Mouse (Mus musculus): ENCODE results near the gene Git1. TPM values are rescaled to one million over a fixed set of nuclear protein-coding genes. Genes with fewer than 3 reads are reported as not detected.

Gene Git1
- polyA plus RNA-seq, 1 experiment from 2014 or later = 11.1 TPM

- Histone ChIP-seq H3K36me3 (no peaks in the 10 kb centered on the region), H3K4me1 (peaks cover 39% of the 10 kb centered on the region), H3K9ac (no peak overlapping the region), H3K4me3 (no peak overlapping the region), H3K27ac (no peak overlapping the region), H3K4me2 (no peak overlapping the region), H3K27me3 (no peaks in the 10 kb centered on the region), H3K9me3 (no peaks in the 10 kb centered on the region)
- no peak for ATAC-seq (ENCODE audit: insufficient number of reproducible peaks, insufficient read depth, low FRiP score, low TSS enrichment, low read depth)
- 71% methylated on average over 11 of the region's 11 CpGs for WGBS
Measured at GRCm38 (mm10) chr11:77483510-77484255, 9.7 kb upstream of the Git1 start.

GRCm38 (mm10) chr11:77485229-77485628 is 8.1 kb upstream of the Git1 start:
- H3K27me3 ChIP-seq = no peaks in the 10 kb centered on the region
- H3K27ac ChIP-seq = peak overlapping the region; percentile 39
- 50% methylated on average over 6 of the region's 6 CpGs for WGBS
- no peaks in the 10 kb centered on the region for H3K36me3 ChIP-seq
- H3K9me3 ChIP-seq = no peaks in the 10 kb centered on the region
- H3K4me1 ChIP-seq = peaks cover 46% of the 10 kb centered on the region
- no peak overlapping the region for H3K4me2 ChIP-seq
- H3K9ac ChIP-seq = 0 out of 2 replicates have a peak overlapping the region, but pooled peaks have one; percentile 47
- H3K4me3 ChIP-seq = no peak overlapping the region
- ATAC-seq (ENCODE audit: insufficient number of reproducible peaks, insufficient read depth, low FRiP score, low TSS enrichment, low read depth) = no peak

- 67% methylated on average over 5 of the region's 5 CpGs for WGBS
- no peaks in the 10 kb centered on the region for H3K27me3 ChIP-seq
- no peaks in the 10 kb centered on the region for H3K9me3 ChIP-seq
- H3K27ac ChIP-seq = no peak overlapping the region
- 0 out of 2 replicates have a peak overlapping the region, but pooled peaks have one; percentile 9 for H3K4me3 ChIP-seq
- no peak for ATAC-seq (ENCODE audit: insufficient number of reproducible peaks, insufficient read depth, low FRiP score, low TSS enrichment, low read depth)
- peak overlapping the region; percentile 46; the same call in 1 of the 2 replicates for H3K9ac ChIP-seq
- H3K4me1 ChIP-seq = peaks cover 54% of the 10 kb centered on the region
- no peaks in the 10 kb centered on the region for H3K36me3 ChIP-seq
- H3K4me2 ChIP-seq = peak overlapping the region; percentile 90
Measured at GRCm38 (mm10) chr11:77486798-77487197, 6.6 kb upstream of the Git1 start.

- peaks cover 68% of the 10 kb centered on the region for H3K4me1 ChIP-seq
- H3K27ac ChIP-seq = no peak overlapping the region
Measured at GRCm38 (mm10) chr11:77488771-77489581, 4.4 kb upstream of the Git1 start.

GRCm38 (mm10) chr11:77489591-77490235 is 3.6 kb upstream of the Git1 start, which contains the start of gene Ankrd13b:
Gene Ankrd13b, minus strand, starts transcription at chr11:77489678.
- no peak within 1 kb of the TSS; the same call in 1 of the 2 replicates for H3K27ac ChIP-seq
- H3K4me1 ChIP-seq = peaks cover 75% of the 10 kb centered on the region
- peak; percentile 17; the same call in 1 of the 2 replicates for ATAC-seq (ENCODE audit: insufficient number of reproducible peaks, insufficient read depth, low FRiP score, low TSS enrichment, low read depth)
- peak within 1 kb of the TSS; percentile 90 for H3K4me3 ChIP-seq
- no peaks in the 10 kb centered on the region for H3K27me3 ChIP-seq
- H3K4me2 ChIP-seq = peak within 1 kb of the TSS; percentile 90
- H3K9ac ChIP-seq = peak within 1 kb of the TSS; percentile 90
- under 1% methylated on average over 47 of the region's 87 CpGs for WGBS
- H3K9me3 ChIP-seq = no peaks in the 10 kb centered on the region
- no peaks in the 10 kb centered on the region for H3K36me3 ChIP-seq

More at GRCm38 (mm10) chr11:77488771-77489581, 4.4 kb upstream of the Git1 start:
- ATAC-seq (ENCODE audit: insufficient number of reproducible peaks, insufficient read depth, low FRiP score, low TSS enrichment, low read depth) = no peak
- 2% methylated on average over 55 of the region's 55 CpGs for WGBS
- H3K36me3 ChIP-seq = no peaks in the 10 kb centered on the region
- H3K9me3 ChIP-seq = no peaks in the 10 kb centered on the region
- peak overlapping the region; percentile 90 for H3K4me2 ChIP-seq
- H3K27me3 ChIP-seq = no peaks in the 10 kb centered on the region
- H3K4me3 ChIP-seq = peak overlapping the region; percentile 90
- peak overlapping the region; percentile 90 for H3K9ac ChIP-seq

- Histone ChIP-seq H3K9me3 (no peaks in the 10 kb centered on the region), H3K4me3 (peak overlapping the region; percentile 90), H3K4me1 (peaks cover 77% of the 10 kb centered on the region), H3K27me3 (no peaks in the 10 kb centered on the region), H3K36me3 (no peaks in the 10 kb centered on the region), H3K27ac (no peak overlapping the region; the same call in 1 of the 2 replicates), H3K4me2 (peak overlapping the region; percentile 90), H3K9ac (no peak overlapping the region)
- 60% methylated on average over 6 of the region's 6 CpGs for WGBS
- ATAC-seq (ENCODE audit: insufficient number of reproducible peaks, insufficient read depth, low FRiP score, low TSS enrichment, low read depth) = no peak
Measured at GRCm38 (mm10) chr11:77490451-77490850, 2.9 kb upstream of the Git1 start.

GRCm38 (mm10) chr11:77491123-77491501 is 2.2 kb upstream of the Git1 start:
- Histone ChIP-seq H3K9ac (peak overlapping the region; percentile 74; the same call in 1 of the 2 replicates), H3K27me3 (no peaks in the 10 kb centered on the region), H3K4me1 (peaks cover 71% of the 10 kb centered on the region), H3K4me3 (peak overlapping the region; percentile 97), H3K4me2 (peak overlapping the region; percentile 90), H3K9me3 (no peaks in the 10 kb centered on the region), H3K36me3 (no peaks in the 10 kb centered on the region), H3K27ac (peak overlapping the region; percentile 95)
- ATAC-seq (ENCODE audit: insufficient number of reproducible peaks, insufficient read depth, low FRiP score, low TSS enrichment, low read depth) = peak; percentile 73
- WGBS = 2% methylated on average over 13 of the region's 13 CpGs

GRCm38 (mm10) chr11:77491502-77492291 is 1.7 kb upstream of the Git1 start:
- no peaks in the 10 kb centered on the region for H3K27me3 ChIP-seq
- H3K9ac ChIP-seq = peak overlapping the region; percentile 74
- H3K4me2 ChIP-seq = peak overlapping the region; percentile 90
- peaks cover 67% of the 10 kb centered on the region for H3K4me1 ChIP-seq
- 0% methylated on average over 23 of the region's 23 CpGs for WGBS
- H3K4me3 ChIP-seq = peak overlapping the region; percentile 97
- peak overlapping the region; percentile 95 for H3K27ac ChIP-seq
- 0 out of 2 replicates have a peak, but pooled peaks have one; percentile 43 for ATAC-seq (ENCODE audit: insufficient number of reproducible peaks, insufficient read depth, low FRiP score, low TSS enrichment, low read depth)
- H3K36me3 ChIP-seq = no peaks in the 10 kb centered on the region
- no peaks in the 10 kb centered on the region for H3K9me3 ChIP-seq

GRCm38 (mm10) chr11:77492311-77492871 is 971 bp upstream of the Git1 start:
- H3K36me3 ChIP-seq = no peaks in the 10 kb centered on the region
- no peak for ATAC-seq (ENCODE audit: insufficient number of reproducible peaks, insufficient read depth, low FRiP score, low TSS enrichment, low read depth)

GRCm38 (mm10) chr11:77492911-77493332 is 440 bp upstream of the Git1 start:
- Histone ChIP-seq H3K4me1 (peaks cover 66% of the 10 kb centered on the region), H3K4me3 (peak overlapping the region; percentile 97), H3K27ac (peak overlapping the region; percentile 95), H3K36me3 (no peaks in the 10 kb centered on the region), H3K9me3 (no peaks in the 10 kb centered on the region), H3K4me2 (peak overlapping the region; percentile 90), H3K9ac (peak overlapping the region; percentile 74), H3K27me3 (no peaks in the 10 kb centered on the region)
- WGBS = under 1% methylated on average over 29 of the region's 32 CpGs
- ATAC-seq (ENCODE audit: insufficient number of reproducible peaks, insufficient read depth, low FRiP score, low TSS enrichment, low read depth) = peak; percentile 57

More at GRCm38 (mm10) chr11:77492311-77492871, 971 bp upstream of the Git1 start:
- Histone ChIP-seq H3K9ac (peak overlapping the region; percentile 74), H3K4me1 (peaks cover 66% of the 10 kb centered on the region), H3K27ac (peak overlapping the region; percentile 95), H3K9me3 (no peaks in the 10 kb centered on the region), H3K4me3 (peak overlapping the region; percentile 97), H3K27me3 (no peaks in the 10 kb centered on the region), H3K4me2 (peak overlapping the region; percentile 90)
- under 1% methylated on average over 18 of the region's 18 CpGs for WGBS

Data from embryonic facial prominence, embryonic 13.5 days (tissue).